Mouse (Mus musculus) lung, adult 2 months (tissue): Measurements from ENCODE around the gene Vsx1.

Experiments used
- CTCF ChIP-seq: fragments of 200-500 bp; IDR thresholded peaks from 2 replicates; pipeline ENCODE4 v1.5.1; 2011; ENCODE audit warnings: mild to moderate bottlenecking, low read length, control low read depth; ENCODE audit not compliant: insufficient read depth
- POLR2A ChIP-seq: fragments of 200-500 bp; IDR thresholded peaks from 2 replicates; pipeline ENCODE4 v1.6.1; 2011; ENCODE audit warnings: low read depth, mild to moderate bottlenecking, control low read depth, low read length, borderline replicate concordance; ENCODE audit errors: extremely low read depth

DNA sequence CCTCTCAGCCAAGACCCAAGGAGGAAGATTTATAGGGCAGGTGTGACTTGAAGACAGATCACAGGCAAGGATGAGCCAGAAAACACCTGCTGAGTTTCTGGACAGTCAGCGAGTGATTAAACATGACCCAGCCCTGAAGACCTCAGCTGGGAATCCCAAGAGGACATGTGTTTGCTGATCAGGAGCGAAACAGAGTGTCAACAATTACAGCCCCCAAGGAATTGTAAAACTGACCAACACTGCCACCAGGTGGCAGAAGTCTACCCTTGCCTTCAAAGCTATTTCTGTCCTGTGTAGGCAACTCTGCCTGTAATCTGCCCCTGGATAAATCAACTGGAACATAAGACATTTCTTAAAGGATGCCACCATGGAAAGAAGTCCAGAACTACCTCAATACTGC, 14.3 kb downstream of the Vsx1 start:
- TF ChIP-seq CTCF (peak; percentile 47; the same call in 1 of the 2 replicates), POLR2A (no peak)
